Mouse (Mus musculus) forelimb bud, embryonic 11.5 days (tissue): ENCODE data around the gene Mrpl43.

Experiments
- DNase-seq: peaks from one replicate; pipeline ENCODE4 v3.0.0-alpha.2; 2012; ENCODE audit warnings: low read depth, low spot score

Mrpl43 gene

GRCm38 (mm10) chr19:44980787-44981186, 25.5 kb downstream of the Mrpl43 start:
- DNase-seq: no peak

GRCm38 (mm10) chr19:44977148-44977547, 29.1 kb downstream of the Mrpl43 start:
- no peak for DNase-seq

GRCm38 (mm10) chr19:44976636-44977035, 29.6 kb downstream of the Mrpl43 start:
- DNase-seq: no peak

GRCm38 (mm10) chr19:44968329-44968728, 37.9 kb downstream of the Mrpl43 start:
- DNase-seq: no peak

GRCm38 (mm10) chr19:44965978-44966377, 40.3 kb downstream of the Mrpl43 start:
- DNase-seq: no peak

- DNase-seq: no peak
These were observed 46.6 kb downstream of the Mrpl43 start for GRCm38 (mm10) chr19:44959633-44960032.
